Mouse (Mus musculus) G1E (cell line): ENCODE data around the gene Taar8c.

Experiments
- CTCF ChIP-seq: IDR thresholded peaks from 2 replicates; pipeline ENCODE4 v1.5.1; 2012; ENCODE audit warnings: low read depth, low read length, inconsistent platforms, mixed read lengths
- GATA1 ChIP-seq: IDR thresholded peaks from 2 replicates; pipeline ENCODE4 v1.6.1; 2012; ENCODE audit warnings: borderline replicate concordance, low read length, inconsistent platforms, mixed read lengths

DNA sequence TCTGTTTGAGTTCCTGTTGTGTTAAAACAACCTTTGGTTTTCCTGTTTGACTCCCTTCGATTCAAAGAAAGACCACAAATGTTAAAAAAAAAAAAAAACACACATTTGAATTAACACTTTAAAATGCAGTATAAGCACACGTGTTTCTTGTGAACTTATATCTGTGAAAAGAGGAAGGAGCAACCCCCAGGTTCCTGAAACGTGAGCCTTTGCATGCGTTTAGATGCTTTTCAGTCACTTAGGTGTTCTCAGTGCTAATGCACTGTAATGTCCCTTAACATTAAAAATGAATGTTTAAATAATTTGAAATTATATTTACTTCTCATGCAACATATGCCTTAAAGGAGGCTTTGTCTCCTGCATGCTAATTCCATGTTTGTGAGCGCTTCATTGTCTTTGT lies 6.0 kb upstream of the Taar8c start:
- no peak for TF ChIP-seq CTCF
- TF ChIP-seq GATA1 = no peak
